Mouse (Mus musculus) erythroblast, embryonic 14.5 days (primary cell): ENCODE results near the gene Aebp1.

Experiments used
- GATA1 ChIP-seq: IDR thresholded peaks from 2 replicates; pipeline ENCODE4 v1.6.1; 2012; ENCODE audit warnings: low read length, inconsistent platforms, mixed read lengths
- TAL1 ChIP-seq: IDR thresholded peaks from 3 replicates; pipeline ENCODE4 v1.6.1; 2012; ENCODE audit warnings: low read length, inconsistent platforms, mixed read lengths

- TF ChIP-seq GATA1 (no peak), TAL1 (no peak)
Observed at GRCm38 (mm10) chr11:5867196-5867595, 5.4 kb downstream of the Aebp1 start.
